Mouse (Mus musculus) liver, embryonic 13.5 days (tissue): Measurements from ENCODE around the gene Rftn2. TPM values are rescaled to one million over a fixed set of nuclear protein-coding genes. Genes with fewer than 3 reads are reported as not detected.
"Not testable (repeated sequence)": the region's sequence is repeated elsewhere in the genome, so short reads cannot be mapped to it uniquely, and the experiment has no call there.

Experiments
- ATAC-seq: fragments of 200-750 bp; cut with Nextera tagmentation; 2 replicates; pipeline ENCODE4 v1.8.0; 2017; ENCODE audit warnings: low read depth, mild to moderate bottlenecking, moderate number of reproducible peaks, moderate library complexity
- DNase-seq: peaks from one replicate; pipeline ENCODE4 v3.0.0; 2022
- H3K27ac ChIP-seq: fragments of 300-500 bp; sonication (generic); 2 replicates; pipeline ENCODE4 v1.5.1; 2015; ENCODE audit warnings: moderate library complexity, mild to moderate bottlenecking, inconsistent platforms
- H3K27me3 ChIP-seq: fragments of 300-500 bp; sonication (generic); 2 replicates; pipeline ENCODE4 v1.6.1; 2015; ENCODE audit warnings: mild to moderate bottlenecking, inconsistent platforms
- H3K36me3 ChIP-seq: fragments of 300-500 bp; sonication (generic); 2 replicates; pipeline ENCODE4 v1.6.1; 2015; ENCODE audit warnings: mild to moderate bottlenecking, inconsistent platforms
- H3K4me1 ChIP-seq: fragments of 300-500 bp; sonication (generic); replicated peaks from 2 replicates; pipeline ENCODE4 v1.6.1; 2015; ENCODE audit warnings: inconsistent platforms
- H3K4me2 ChIP-seq: fragments of 300-500 bp; sonication (generic); 2 replicates; pipeline ENCODE4 v1.6.1; 2015; ENCODE audit warnings: inconsistent platforms, mild to moderate bottlenecking, moderate library complexity
- H3K4me3 ChIP-seq: fragments of 300-500 bp; sonication (generic); replicated peaks from 2 replicates; pipeline ENCODE4 v1.5.1; 2015; ENCODE audit warnings: mild to moderate bottlenecking, inconsistent platforms
- H3K9ac ChIP-seq: fragments of 300-500 bp; sonication (generic); 2 replicates; pipeline ENCODE4 v1.6.1; 2015; ENCODE audit warnings: mild to moderate bottlenecking, inconsistent platforms
- H3K9me3 ChIP-seq: fragments of 300-500 bp; sonication (generic); replicated peaks from 2 replicates; pipeline ENCODE4 v1.6.1; 2016; ENCODE audit warnings: inconsistent platforms
- WGBS: fragments of 180-500 bp; shearing (Covaris S2); methylation state at CpG from one replicate; pipeline ENCODE4 v1.1.7; 2015; ENCODE audit not compliant: insufficient replicate concordance; 5-methylcytosine and 5-hydroxymethylcytosine counted together
- polyA plus RNA-seq: library from polyadenylated mRNA; unstranded; fragments of >200 nt; fragmentation: Nextera tagmentation; extraction: Ambion mirVana; gene quantifications from 2 replicates; pipeline ENCODE4 v1.2.1, GENCODE M21; 2015

Gene Rftn2
- polyA plus RNA-seq, 1 experiment from 2014 or later = 0.52 TPM

DNA sequence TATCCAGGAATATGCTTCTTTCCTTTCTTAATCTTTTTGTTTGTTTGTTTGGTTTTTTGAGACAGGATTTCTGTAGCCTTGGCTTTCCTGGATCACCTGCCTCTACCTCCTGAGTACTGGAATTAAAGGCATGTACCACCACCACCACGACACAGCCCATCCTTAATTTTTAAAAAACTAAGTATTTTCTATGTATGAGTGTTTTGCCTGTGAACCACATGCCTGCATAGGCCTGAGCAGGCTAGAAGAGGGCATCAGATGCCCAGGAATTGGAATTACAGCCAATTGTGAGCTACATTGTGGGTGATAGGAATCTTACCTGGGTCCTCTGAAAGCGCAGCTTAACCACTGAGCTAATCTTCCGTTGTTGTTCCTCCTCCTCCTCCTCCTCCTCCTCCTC, 92.3 kb downstream of the Rftn2 start:
- Histone ChIP-seq H3K4me1 (peaks cover 40% of the 10 kb centered on the region), H3K4me3 (no peak overlapping the region), H3K9me3 (no peaks in the 10 kb centered on the region), H3K9ac (no peak overlapping the region), H3K27me3 (no peaks in the 10 kb centered on the region), H3K27ac (no peak overlapping the region), H3K4me2 (no peak overlapping the region), H3K36me3 (peaks cover 18% of the 10 kb centered on the region)
- DNase-seq (no peak), ATAC-seq (no peak)
- 91% methylated on average over 3 of the region's 3 CpGs for WGBS

- DNase-seq (no peak), ATAC-seq (no peak)
- Histone ChIP-seq H3K36me3 (peaks cover 12% of the 10 kb centered on the region), H3K4me3 (no peak overlapping the region), H3K27ac (no peak overlapping the region), H3K9me3 (no peaks in the 10 kb centered on the region), H3K27me3 (no peaks in the 10 kb centered on the region), H3K9ac (peak overlapping the region; percentile 26; the same call in 1 of the 2 replicates), H3K4me2 (peak overlapping the region; percentile 26; the same call in 1 of the 2 replicates), H3K4me1 (peaks cover 42% of the 10 kb centered on the region)
- WGBS = 70% methylated on average over 2 of the region's 2 CpGs
Measured at GRCm38 (mm10) chr1:55133173-55133572, 93.4 kb downstream of the Rftn2 start.

- DNase-seq (no peak), ATAC-seq (no peak)
- Histone ChIP-seq H3K9me3 (no peaks in the 10 kb centered on the region), H3K27ac (peak overlapping the region; percentile 96), H3K36me3 (peaks cover 9% of the 10 kb centered on the region), H3K4me3 (peak overlapping the region; percentile 100), H3K27me3 (no peaks in the 10 kb centered on the region), H3K9ac (peak overlapping the region; percentile 99), H3K4me1 (peaks cover 39% of the 10 kb centered on the region), H3K4me2 (peak overlapping the region; percentile 82)
- 39% methylated on average over 4 of the region's 4 CpGs for WGBS
Measured at GRCm38 (mm10) chr1:55132308-55132707, 94.3 kb downstream of the Rftn2 start.

- Histone ChIP-seq H3K4me3 (peak overlapping the region; percentile 100), H3K9ac (peak overlapping the region; percentile 99), H3K9me3 (no peaks in the 10 kb centered on the region), H3K27ac (peak overlapping the region; percentile 96), H3K27me3 (no peaks in the 10 kb centered on the region), H3K4me2 (peak overlapping the region; percentile 82), H3K4me1 (peaks cover 39% of the 10 kb centered on the region), H3K36me3 (peaks cover 9% of the 10 kb centered on the region)
- WGBS = 1% methylated on average over 32 of the region's 47 CpGs
- ATAC-seq (peak; percentile 77), DNase-seq (no peak)
Measured at GRCm38 (mm10) chr1:55131424-55132014, 95.1 kb downstream of the Rftn2 start.

GRCm38 (mm10) chr1:55130943-55131401, 95.6 kb downstream of the Rftn2 start, which contains the start of gene Mob4:
Gene Mob4, plus strand, starts transcription at chr1:55131231.
- ATAC-seq (peak; percentile 95), DNase-seq (peak; percentile 84)
- Histone ChIP-seq H3K36me3 (peaks cover 9% of the 10 kb centered on the region), H3K9ac (peak within 1 kb of the TSS; percentile 99), H3K27me3 (no peaks in the 10 kb centered on the region), H3K4me2 (peak within 1 kb of the TSS; percentile 82), H3K27ac (peak within 1 kb of the TSS; percentile 96), H3K4me3 (peak within 1 kb of the TSS; percentile 100), H3K4me1 (peaks cover 39% of the 10 kb centered on the region), H3K9me3 (no peaks in the 10 kb centered on the region)
- under 1% methylated on average over 42 of the region's 42 CpGs for WGBS

GRCm38 (mm10) chr1:55130190-55130916, 96.2 kb downstream of the Rftn2 start:
- 50% methylated on average over 10 of the region's 10 CpGs for WGBS
- H3K36me3 ChIP-seq = peaks cover 3% of the 10 kb centered on the region
- peak overlapping the region; percentile 70 for H3K4me2 ChIP-seq
- peak overlapping the region; percentile 99 for H3K9ac ChIP-seq
- H3K4me1 ChIP-seq = peaks cover 39% of the 10 kb centered on the region
- no peaks in the 10 kb centered on the region for H3K27me3 ChIP-seq
- H3K27ac ChIP-seq = peak overlapping the region; percentile 83; the same call in 1 of the 2 replicates
- no peaks in the 10 kb centered on the region for H3K9me3 ChIP-seq
- DNase-seq (no peak), ATAC-seq (no peak)
- H3K4me3 ChIP-seq = peak overlapping the region; percentile 100

DNA sequence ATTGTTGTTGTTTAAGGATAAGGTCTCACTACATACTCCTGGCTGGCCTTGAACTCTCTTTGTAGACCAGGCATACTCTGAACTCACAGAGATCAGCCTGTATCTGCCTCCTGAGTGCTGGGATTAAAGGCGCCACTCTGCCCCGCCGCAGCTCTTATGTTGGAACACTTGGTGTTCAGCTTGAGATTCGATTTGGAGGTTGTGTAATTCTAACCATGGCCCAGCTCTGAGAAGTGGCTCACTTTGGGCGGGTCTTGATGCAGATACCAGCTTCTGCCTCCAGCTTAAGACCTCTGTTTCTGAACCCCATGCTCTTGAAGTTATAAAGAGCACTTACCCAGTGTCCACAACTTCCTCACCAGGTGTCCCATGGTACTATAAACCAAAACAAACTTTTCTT, 96.9 kb downstream of the Rftn2 start:
- ATAC-seq = no peak
- WGBS = 64% methylated on average over 5 of the region's 5 CpGs
- DNase-seq = no peak
- H3K27me3 ChIP-seq = no peaks in the 10 kb centered on the region
- H3K4me1 ChIP-seq = peaks cover 39% of the 10 kb centered on the region
- peak overlapping the region; percentile 70 for H3K4me2 ChIP-seq
- H3K27ac ChIP-seq = peak overlapping the region; percentile 83
- H3K9ac ChIP-seq = no peak overlapping the region
- no peak overlapping the region for H3K4me3 ChIP-seq
- no peaks in the 10 kb centered on the region for H3K36me3 ChIP-seq
- no peaks in the 10 kb centered on the region for H3K9me3 ChIP-seq

GRCm38 (mm10) chr1:55124136-55124535, 102.4 kb downstream of the Rftn2 start:
- not testable (repeated sequence) for ATAC-seq, DNase-seq, H3K4me1 ChIP-seq, H3K36me3 ChIP-seq, H3K27me3 ChIP-seq, H3K9me3 ChIP-seq, H3K4me2 ChIP-seq, H3K4me3 ChIP-seq, H3K27ac ChIP-seq, H3K9ac ChIP-seq
- WGBS = 73% methylated on average over 2 of the region's 2 CpGs

DNA sequence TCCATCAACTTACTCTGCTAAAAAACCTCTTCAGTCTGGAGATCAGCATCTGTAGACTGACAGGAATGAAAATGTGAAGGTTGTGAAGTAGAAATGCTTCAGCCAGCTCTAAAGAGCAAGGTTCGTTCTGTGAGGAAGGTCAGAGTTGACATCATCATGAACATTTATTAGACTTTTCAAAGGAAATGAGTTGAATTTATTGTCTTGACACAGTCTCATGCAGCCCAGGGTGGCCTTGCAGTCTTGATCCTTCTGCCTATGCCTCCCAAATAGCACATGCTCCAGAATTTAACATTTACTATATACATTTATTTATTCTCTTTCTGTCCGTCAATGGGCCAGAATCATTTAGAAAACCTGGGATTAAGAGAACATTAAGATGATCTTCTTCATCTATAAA, 103.0 kb downstream of the Rftn2 start:
- Histone ChIP-seq H3K4me3 (no peak overlapping the region), H3K4me1 (no peaks in the 10 kb centered on the region), H3K9me3 (no peaks in the 10 kb centered on the region), H3K4me2 (no peak overlapping the region), H3K27me3 (no peaks in the 10 kb centered on the region), H3K36me3 (no peaks in the 10 kb centered on the region), H3K27ac (no peak overlapping the region), H3K9ac (no peak overlapping the region)
- no peak for DNase-seq
- 80% methylated on average over 2 of the region's 2 CpGs for whole genome bisulfite sequencing
- no peak for ATAC-seq

- Histone ChIP-seq H3K9me3 (no peaks in the 10 kb centered on the region), H3K4me1 (no peaks in the 10 kb centered on the region), H3K27me3 (no peaks in the 10 kb centered on the region), H3K4me3 (no peak overlapping the region), H3K27ac (no peak overlapping the region), H3K36me3 (no peaks in the 10 kb centered on the region), H3K9ac (no peak overlapping the region), H3K4me2 (no peak overlapping the region)
- DNase-seq (no peak), ATAC-seq (no peak)
- WGBS = 66% methylated on average over 5 of the region's 5 CpGs
Measured at GRCm38 (mm10) chr1:55123046-55123445, 103.5 kb downstream of the Rftn2 start.
